Mouse (Mus musculus) T-helper 17 cell (primary cell): ENCODE measurements around the gene Fis1.

Source experiments
- in situ Hi-C, 2 experiments: fragments of 300-600 bp; cut with MboI, MseI; formaldehyde crosslinking; loops; 1 replicate in 1 of 2; 2 replicates in 1 of 2; pipeline ENCODE4 v1.15.1; 2025; ENCODE audit warnings: high pct_unique_total_duplicates in 2 of 2

The Fis1 gene

DNA sequence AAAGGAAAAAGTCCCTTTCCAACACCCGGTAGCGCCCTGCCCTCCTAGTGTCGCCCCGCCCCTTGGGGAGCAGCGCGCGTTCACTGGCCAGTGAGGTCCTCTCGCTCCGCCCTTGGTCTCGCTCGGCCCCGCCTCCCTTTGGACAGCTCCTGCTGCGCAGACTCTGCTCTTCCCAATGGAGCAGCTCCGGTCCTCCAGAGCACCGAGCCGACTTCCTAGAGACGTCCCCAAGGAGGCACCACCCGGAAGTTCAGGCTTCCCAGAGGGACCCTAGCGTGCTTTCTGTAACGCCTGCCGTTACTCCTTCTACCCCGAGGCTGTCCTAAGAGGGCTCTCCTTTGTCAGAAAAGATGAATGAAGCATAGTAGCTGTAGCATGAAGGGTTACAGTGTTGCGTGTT lies at the start of gene Fis1:
Fis1 (plus strand) TSS at position 261 of the 400 bp plus-strand sequence.
- in situ Hi-C loops = no loop called here

DNA sequence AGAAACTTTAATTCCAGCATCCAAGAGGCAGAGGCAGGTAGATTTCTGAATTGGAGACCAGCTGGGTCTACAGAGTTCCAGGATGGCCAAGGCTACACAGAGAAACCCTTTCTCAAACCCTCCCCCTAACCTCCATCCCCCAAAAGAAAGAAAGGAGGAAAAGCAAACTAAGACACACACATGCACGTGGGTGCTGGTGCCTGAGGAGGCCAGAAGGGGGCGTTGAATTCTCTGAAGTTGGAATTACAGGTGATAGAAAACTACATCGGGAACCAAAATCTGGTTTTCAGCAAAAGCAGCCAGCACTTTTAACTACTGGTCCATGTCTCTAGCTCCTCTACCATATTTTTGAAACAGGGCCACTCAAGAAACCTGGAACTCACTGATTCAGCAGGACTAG lies 48.5 kb upstream of the Fis1 start:
- in situ Hi-C loops = no loop called here

GRCm38 (mm10) chr5:136905630-136906029 lies 47.4 kb upstream of the Fis1 start:
- in situ Hi-C loops = no loop called here

GRCm38 (mm10) chr5:136907587-136907986 lies 45.5 kb upstream of the Fis1 start:
- in situ Hi-C loops = no loop called here

DNA sequence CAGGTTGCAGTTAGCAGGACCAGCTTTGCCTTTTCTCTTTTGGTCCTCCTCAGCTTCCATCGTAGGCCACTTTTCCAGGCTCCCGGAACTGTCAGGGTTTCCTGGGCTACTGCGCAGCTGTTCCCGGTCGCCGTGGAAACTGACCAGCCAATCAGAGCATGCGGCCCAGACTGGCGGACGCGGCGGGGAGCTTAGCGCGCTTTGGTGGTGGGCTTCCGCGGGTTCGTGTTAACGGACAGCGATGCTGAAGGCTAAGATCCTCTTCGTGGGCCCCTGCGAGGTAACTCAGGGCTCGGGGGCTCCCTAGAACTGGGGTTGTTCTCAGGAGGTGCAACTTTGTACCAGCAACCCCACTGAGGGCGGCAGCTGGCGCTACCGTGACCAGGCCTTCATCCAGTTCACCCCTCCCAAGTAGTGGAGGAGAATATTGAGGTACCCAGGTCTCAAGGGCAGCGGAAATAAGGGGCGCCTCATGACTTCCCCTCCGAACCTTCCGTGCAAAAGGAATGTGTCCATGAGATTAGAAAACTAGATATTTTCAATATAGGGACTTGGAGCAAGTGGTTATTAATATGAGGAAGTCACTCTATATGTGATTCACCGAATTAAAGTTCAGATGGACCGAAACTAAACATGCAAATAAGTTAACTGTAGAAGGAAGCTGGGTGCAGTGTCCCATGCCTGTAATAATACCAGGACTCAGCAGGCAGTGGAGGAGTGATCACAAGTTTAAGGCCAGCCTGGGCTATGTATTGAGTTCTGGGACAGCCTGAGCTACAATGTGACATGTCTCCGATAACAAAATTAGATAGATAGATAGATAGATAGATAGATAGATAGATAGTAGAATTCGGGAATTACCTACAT lies 44.9 kb upstream of the Fis1 start, which contains the start of gene Ift22:
Ift22 (plus strand) TSS at position 160 of the 867 bp plus-strand sequence.
- in situ Hi-C loops = no loop called here

GRCm38 (mm10) chr5:136914183-136914582 lies 38.9 kb upstream of the Fis1 start:
- in situ Hi-C loops = no loop called here

DNA sequence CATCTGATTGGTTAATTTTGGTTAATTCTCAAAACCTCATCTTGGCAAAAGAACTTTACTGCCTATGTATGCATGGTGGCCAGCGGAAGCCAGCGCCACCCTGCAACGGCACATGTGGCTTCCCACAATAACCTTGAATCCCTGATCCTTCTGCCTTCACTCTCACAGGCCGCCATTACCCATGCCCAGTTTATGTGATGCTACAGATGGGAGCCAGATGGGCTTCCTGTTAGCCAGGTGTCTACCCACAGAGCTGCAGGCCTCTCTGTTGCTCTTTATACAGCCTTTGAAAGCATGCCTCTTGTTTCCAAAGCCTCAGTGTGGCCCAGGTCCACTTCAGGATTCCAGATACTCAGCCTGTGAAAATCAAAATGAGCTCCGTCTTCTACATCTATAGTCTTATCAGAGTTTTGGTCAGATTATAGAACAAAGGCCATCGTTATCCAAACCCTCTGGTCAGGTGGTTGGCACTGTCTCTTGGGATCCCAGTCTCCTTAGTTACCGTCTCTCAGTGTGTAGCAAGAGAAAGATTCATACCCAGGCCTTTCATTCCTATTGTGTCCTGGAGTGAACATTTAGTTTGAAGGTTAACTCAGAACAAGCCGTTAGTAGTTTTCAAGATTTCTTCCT lies 35.3 kb upstream of the Fis1 start:
- in situ Hi-C loops = no loop called here

DNA sequence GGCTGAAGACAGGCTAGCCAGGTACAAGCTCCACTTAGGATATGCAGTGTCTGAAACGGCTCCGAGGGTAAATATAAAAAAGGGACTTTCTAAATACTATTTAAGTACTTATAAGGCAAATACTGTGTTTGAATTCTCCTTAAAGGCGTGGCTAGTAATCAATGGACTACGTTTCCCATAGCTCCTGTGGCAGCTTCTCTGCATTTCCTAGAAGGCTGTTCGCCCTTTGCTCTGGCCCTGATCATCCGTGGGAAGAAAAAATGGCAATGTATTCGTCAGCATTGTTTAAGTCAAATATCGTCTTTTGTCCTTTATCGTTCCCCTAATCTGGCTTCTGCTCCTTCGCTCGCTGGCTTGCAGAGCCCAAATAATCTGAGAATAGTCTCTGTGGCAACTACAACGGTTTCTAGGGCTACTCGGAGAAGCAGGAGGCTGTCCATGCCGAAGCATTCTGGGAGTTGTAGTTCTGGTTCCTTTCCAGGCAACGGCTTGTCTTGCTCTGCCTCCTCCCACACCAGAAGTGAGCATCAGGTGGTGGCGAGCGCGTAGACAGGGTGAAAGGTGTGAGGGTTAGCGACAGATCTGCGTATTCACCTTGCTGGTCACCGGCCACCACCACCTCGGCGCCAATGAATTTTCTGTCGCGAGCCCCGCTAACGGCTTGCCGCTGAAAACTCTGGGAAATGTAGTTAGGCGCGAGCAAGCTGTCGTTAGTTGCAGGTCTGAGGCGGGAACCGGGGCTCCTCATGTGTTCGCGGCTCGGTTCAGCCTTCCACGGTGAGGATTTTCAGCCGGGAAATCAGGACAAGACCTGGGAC lies 34.2 kb upstream of the Fis1 start:
- in situ Hi-C loops = no loop called here

DNA sequence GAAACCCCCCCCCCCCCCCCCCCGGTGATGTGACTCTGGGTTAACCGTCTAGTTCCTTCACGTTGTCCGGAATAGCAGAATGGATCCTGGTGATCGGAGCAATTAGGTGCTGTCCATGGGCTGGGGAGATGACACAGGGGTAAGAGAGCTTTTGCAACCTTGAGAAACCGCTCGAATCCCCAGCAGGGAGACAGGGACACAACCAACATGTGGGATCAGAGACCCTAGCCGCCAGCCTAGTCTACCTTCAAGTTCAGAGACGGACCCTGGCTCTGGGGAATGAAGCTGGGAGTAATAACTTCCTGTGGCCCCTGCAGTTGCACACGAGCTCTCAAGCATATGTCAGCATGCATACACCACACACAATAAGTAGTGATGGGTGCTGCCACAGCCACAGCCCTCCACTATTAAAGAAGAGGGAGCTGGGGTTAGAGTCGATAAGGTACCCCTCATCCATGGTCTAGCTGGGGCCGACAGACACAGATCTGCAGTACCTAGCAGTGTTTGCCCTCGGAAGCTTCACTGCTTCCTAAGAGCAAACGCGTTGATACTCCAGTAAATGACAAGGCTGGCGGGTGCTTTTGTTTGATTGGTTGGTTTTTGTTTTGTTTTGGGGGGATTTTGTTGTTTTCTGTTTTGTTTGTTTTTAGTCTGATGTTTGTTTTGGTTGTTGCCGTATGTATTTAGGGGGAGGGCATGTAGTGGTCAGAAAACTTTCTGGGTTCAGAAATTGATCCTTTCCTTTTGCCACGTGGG lies 33.4 kb upstream of the Fis1 start:
- in situ Hi-C loops = loop anchor here in 1 of 2 experiments (10.0 kb wide), 1 partner anchor 195 kb away; the partner anchor contains the start of gene Trim56

DNA sequence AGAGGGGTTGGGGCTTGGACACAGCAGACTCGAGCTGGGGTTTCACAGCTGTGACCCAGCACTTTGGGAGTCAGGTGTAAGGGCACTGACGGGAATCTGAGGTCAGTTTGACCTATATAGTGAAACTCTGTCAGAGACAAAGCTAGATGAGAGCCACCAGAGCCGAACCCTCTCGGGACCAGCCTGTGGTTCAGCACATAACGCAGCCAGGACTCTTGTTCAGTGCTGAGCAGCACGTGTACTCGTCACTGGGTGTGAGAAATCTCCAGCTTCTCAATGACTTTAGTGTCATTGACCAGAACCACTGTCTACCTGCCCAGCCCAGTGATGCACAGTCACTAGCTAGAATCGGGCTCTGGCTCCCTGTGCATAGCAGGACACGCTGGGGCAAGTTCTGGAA lies 30.2 kb upstream of the Fis1 start:
- in situ Hi-C loops = loop anchor here in 1 of 2 experiments (10.0 kb wide), 1 partner anchor 192 kb away; the partner anchor contains the start of gene Trim56

GRCm38 (mm10) chr5:136923751-136924478 lies 29.2 kb upstream of the Fis1 start:
- in situ Hi-C loops = loop anchor here in 1 of 2 experiments (10.0 kb wide), 1 partner anchor 191 kb away; the partner anchor contains the start of gene Trim56

DNA sequence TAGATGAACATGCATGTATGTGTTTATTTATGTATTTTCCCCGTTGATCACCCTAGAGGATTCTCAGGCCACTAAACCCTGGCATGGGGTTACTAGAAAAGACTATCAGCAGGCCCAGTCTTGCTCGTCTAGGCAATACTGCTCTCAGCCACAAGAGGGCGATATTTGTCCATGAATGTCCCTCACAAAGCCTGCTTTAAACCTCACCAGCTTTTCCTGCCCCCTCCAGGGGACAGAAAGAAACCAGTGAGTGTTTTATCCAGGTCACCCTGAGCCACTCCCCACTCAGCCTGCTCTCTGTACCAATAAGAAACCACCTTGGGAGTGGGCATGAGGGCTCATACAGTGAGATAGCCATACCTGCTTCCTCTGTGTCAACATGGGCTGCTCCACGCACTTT lies 24.0 kb upstream of the Fis1 start:
- in situ Hi-C loops = loop anchor here (5.0 to 10.0 kb wide), 2 partner anchors 93 to 186 kb away; partner anchors contain the start of gene Trim56 (in 1 of the 2)

- in situ Hi-C loops = loop anchor here in 1 of 2 experiments (5.0 kb wide), 1 partner anchor 40 kb away; no protein-coding TSS in a partner anchor
Measured at GRCm38 (mm10) chr5:136931896-136932295, 21.2 kb upstream of the Fis1 start.

DNA sequence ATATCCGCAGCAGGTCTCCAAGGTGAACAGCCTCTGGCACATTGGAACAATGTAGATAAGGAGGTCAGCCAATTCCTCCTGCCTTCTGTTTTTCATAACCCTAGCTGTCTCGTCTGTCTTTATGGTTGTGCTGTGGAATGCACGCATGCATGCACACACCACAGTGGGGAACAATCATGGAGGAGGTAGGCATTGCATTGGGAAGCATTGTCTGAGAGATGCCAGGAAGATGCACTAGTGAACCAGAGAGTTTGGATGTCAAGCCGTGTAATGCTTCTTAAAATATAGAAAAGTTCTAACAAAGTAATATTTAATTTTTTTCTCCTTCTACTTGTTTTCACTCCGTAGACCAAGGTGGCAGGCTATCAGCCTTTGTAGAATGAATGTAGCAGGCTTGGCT lies 20.1 kb upstream of the Fis1 start:
- in situ Hi-C loops = loop anchor here in 1 of 2 experiments (5.0 kb wide), 1 partner anchor 39 kb away; no protein-coding TSS in a partner anchor

DNA sequence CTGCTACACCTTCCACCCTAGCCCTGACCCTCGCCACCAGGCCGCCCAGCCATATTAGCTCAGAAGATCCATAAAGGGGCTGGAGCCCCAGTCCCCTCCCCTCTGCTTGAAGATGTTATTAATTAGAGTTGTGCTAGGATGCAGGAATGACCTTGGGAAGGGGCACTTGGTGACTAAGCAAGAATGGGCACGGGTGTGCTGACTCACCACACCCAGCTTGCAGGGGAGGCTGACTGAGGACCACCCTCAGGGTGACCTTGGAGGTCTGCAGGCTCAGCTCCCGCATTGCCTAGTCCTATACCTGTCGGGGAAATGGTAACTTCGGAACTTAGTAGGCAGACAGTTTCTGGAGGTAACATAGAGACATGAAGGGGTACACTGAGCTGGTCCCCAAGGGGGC lies 19.1 kb upstream of the Fis1 start:
- in situ Hi-C loops = loop anchor here in 1 of 2 experiments (5.0 kb wide), 1 partner anchor 38 kb away; no protein-coding TSS in a partner anchor

- in situ Hi-C loops = no loop called here
Measured at GRCm38 (mm10) chr5:136935905-136936695, 17.0 kb upstream of the Fis1 start.

- in situ Hi-C loops = no loop called here
Measured at GRCm38 (mm10) chr5:136936750-136937149, 16.3 kb upstream of the Fis1 start.

DNA sequence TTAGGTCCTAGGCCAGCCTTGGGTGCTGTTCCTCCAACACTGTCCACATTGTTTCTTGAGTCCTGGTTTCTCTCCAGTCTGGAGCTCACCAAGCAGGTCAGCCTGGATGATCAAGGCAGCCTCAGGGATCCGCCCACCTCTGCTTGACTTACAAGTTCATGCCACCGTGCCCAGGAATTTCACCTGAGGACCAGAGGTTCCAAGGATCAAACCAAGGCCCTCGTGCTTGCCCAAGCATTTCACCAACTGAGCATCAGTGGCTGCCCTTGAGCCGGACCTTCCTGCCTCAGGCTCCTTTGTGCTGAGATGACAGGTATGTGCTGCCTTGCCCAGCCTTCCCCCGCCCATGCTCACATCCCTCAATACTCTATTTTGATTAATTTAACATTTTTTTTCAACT lies 15.5 kb upstream of the Fis1 start:
- in situ Hi-C loops = no loop called here

GRCm38 (mm10) chr5:136939284-136939683 lies 13.8 kb upstream of the Fis1 start:
- in situ Hi-C loops = no loop called here
